Mouse (Mus musculus): ENCODE results near the gene Lasp1. TPM values are rescaled to one million over a fixed set of nuclear protein-coding genes. Genes with fewer than 3 reads are reported as not detected.

Gene Lasp1
- polyA plus RNA-seq, 1 experiment from 2014 or later, result 123 TPM

GRCm38 (mm10) chr11:97816176-97816575, 17.4 kb downstream of the Lasp1 start:
- Histone ChIP-seq H3K4me3 (ENCODE audit: low read depth, low read length) (no peak overlapping the region), H3K9ac (no peak overlapping the region), H3K27me3 (ENCODE audit: insufficient read depth, low read length) (no peaks in the 10 kb centered on the region), H3K9me3 (ENCODE audit: low read depth, low read length) (no peaks in the 10 kb centered on the region), H3K4me2 (no peak overlapping the region), H3K4me1 (ENCODE audit: insufficient read depth) (peaks cover 53% of the 10 kb centered on the region), H3K27ac (ENCODE audit: low read depth) (peak overlapping the region; percentile 20; the same call in 1 of the 2 replicates), H3K36me3 (ENCODE audit: insufficient read depth) (peaks cover 73% of the 10 kb centered on the region)
- ATAC-seq (ENCODE audit: insufficient read depth) (no peak), DNase-seq (no peak)
- 73% methylated on average over 5 of the region's 5 CpGs for WGBS
- TF ChIP-seq CTCF (IDR thresholded peaks at IDR 0.05; ENCODE audit: low read depth), result no peak

DNA sequence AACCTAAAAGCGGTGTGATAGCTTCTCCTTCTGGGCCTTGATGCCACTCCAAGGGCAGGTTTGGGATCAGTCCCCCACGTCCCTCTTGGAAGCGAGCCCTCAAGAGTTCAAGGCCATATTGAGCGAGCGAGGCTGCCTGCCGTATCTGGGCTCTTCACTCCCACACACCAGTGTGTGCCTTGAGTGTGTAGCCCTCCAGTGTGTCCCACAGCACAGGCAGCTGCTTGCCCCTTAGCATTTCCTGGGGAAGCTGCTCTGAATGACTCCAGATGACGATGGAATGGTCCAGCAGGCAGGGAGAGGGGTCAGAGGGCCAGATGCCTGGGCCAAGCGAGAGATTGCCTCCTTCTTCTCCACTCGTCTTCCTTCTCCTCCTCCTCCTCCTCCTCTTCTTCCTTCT, 18.1 kb downstream of the Lasp1 start:
- 41% methylated on average over 9 of the region's 9 CpGs for WGBS
- Histone ChIP-seq H3K36me3 (ENCODE audit: insufficient read depth) (peaks cover 75% of the 10 kb centered on the region), H3K9ac (no peak overlapping the region), H3K4me2 (no peak overlapping the region), H3K27me3 (ENCODE audit: insufficient read depth, low read length) (no peaks in the 10 kb centered on the region), H3K9me3 (ENCODE audit: low read depth, low read length) (no peaks in the 10 kb centered on the region), H3K27ac (ENCODE audit: low read depth) (peak overlapping the region; percentile 68; the same call in 1 of the 2 replicates), H3K4me3 (ENCODE audit: low read depth, low read length) (no peak overlapping the region), H3K4me1 (ENCODE audit: insufficient read depth) (peaks cover 46% of the 10 kb centered on the region)
- DNase-seq (no peak), ATAC-seq (ENCODE audit: insufficient read depth) (no peak)
- TF ChIP-seq CTCF (IDR thresholded peaks at IDR 0.05; ENCODE audit: low read depth), result no peak

DNA sequence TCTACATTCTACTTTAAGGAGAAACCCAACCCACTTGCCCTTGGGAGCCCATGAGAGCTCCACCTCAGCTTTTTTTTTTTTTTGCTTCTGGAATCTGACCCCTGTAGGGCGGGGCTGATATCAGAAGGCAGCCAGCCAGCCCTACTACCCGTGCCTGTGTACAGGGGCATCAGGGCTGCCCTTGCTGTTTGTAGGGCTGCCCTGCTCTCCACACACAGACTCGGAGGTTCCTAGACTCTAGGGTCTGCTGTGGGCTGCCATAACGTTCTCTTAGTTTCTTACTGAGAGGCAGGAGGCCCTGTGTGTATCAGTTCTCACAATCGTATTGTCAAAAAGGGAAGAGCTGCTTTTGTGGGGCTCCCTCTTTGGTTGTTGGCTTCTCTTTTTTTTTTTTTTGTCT, 18.6 kb downstream of the Lasp1 start:
- no peak for TF ChIP-seq CTCF (IDR thresholded peaks at IDR 0.05; ENCODE audit: low read depth)
- peaks cover 42% of the 10 kb centered on the region for H3K4me1 ChIP-seq (ENCODE audit: insufficient read depth)
- no peaks in the 10 kb centered on the region for H3K9me3 ChIP-seq (ENCODE audit: low read depth, low read length)
- H3K27me3 ChIP-seq (ENCODE audit: insufficient read depth, low read length), result no peaks in the 10 kb centered on the region
- ATAC-seq (ENCODE audit: insufficient read depth) (no peak), DNase-seq (peak; percentile 35)
- no peak overlapping the region for H3K4me3 ChIP-seq (ENCODE audit: low read depth, low read length)
- H3K9ac ChIP-seq, result no peak overlapping the region
- WGBS, result 35% methylated on average over 5 of the region's 5 CpGs
- no peak overlapping the region for H3K4me2 ChIP-seq
- H3K27ac ChIP-seq (ENCODE audit: low read depth), result peak overlapping the region; percentile 68
- H3K36me3 ChIP-seq (ENCODE audit: insufficient read depth), result peaks cover 77% of the 10 kb centered on the region

DNA sequence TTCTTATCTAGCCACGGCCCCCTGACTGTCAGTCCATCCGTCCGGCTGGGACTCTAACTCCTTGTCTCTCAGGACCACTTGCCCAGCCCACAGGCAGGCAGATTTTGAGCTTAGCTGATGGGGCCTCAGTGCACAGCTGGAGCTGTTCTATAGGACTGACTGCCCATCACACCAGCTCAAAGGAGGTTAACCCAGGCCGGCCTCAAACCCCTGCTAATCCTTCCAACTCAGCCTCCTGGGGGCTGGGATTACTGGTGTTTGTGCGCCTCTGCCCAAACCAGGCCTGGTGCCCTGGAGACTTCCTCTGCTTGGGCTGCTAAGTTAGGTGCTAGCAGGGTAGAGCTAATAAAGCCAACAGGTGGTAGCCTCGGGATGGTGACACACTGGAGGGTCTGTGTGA, 19.2 kb downstream of the Lasp1 start:
- WGBS, result 44% methylated on average over 6 of the region's 6 CpGs
- Histone ChIP-seq H3K9me3 (ENCODE audit: low read depth, low read length) (no peaks in the 10 kb centered on the region), H3K9ac (no peak overlapping the region)

GRCm38 (mm10) chr11:97818571-97818970, 19.8 kb downstream of the Lasp1 start:
- peak; percentile 76 for ATAC-seq (ENCODE audit: insufficient read depth)
- peaks cover 32% of the 10 kb centered on the region for H3K4me1 ChIP-seq (ENCODE audit: insufficient read depth)
- 12% methylated on average over 4 of the region's 4 CpGs for WGBS
- H3K4me3 ChIP-seq (ENCODE audit: low read depth, low read length), result no peak overlapping the region
- H3K9ac ChIP-seq, result no peak overlapping the region
- DNase-seq, result peak; percentile 82
- peaks cover 76% of the 10 kb centered on the region for H3K36me3 ChIP-seq (ENCODE audit: insufficient read depth)
- peak overlapping the region; percentile 68 for H3K27ac ChIP-seq (ENCODE audit: low read depth)
- peak overlapping the region; percentile 27; the same call in 1 of the 2 replicates for H3K4me2 ChIP-seq
- no peak for TF ChIP-seq CTCF (IDR thresholded peaks at IDR 0.05; ENCODE audit: low read depth)
- no peaks in the 10 kb centered on the region for H3K27me3 ChIP-seq (ENCODE audit: insufficient read depth, low read length)
- H3K9me3 ChIP-seq (ENCODE audit: low read depth, low read length), result no peaks in the 10 kb centered on the region

More for the DNA sequence above, 19.2 kb downstream of the Lasp1 start:
- no peaks in the 10 kb centered on the region for H3K27me3 ChIP-seq (ENCODE audit: insufficient read depth, low read length)
- H3K4me1 ChIP-seq (ENCODE audit: insufficient read depth), result peaks cover 37% of the 10 kb centered on the region
- no peak for TF ChIP-seq CTCF (IDR thresholded peaks at IDR 0.05; ENCODE audit: low read depth)
- peak overlapping the region; percentile 68; the same call in 1 of the 2 replicates for H3K27ac ChIP-seq (ENCODE audit: low read depth)
- peaks cover 77% of the 10 kb centered on the region for H3K36me3 ChIP-seq (ENCODE audit: insufficient read depth)
- no peak for ATAC-seq (ENCODE audit: insufficient read depth)
- H3K4me2 ChIP-seq, result no peak overlapping the region
- no peak overlapping the region for H3K4me3 ChIP-seq (ENCODE audit: low read depth, low read length)
- no peak for DNase-seq

DNA sequence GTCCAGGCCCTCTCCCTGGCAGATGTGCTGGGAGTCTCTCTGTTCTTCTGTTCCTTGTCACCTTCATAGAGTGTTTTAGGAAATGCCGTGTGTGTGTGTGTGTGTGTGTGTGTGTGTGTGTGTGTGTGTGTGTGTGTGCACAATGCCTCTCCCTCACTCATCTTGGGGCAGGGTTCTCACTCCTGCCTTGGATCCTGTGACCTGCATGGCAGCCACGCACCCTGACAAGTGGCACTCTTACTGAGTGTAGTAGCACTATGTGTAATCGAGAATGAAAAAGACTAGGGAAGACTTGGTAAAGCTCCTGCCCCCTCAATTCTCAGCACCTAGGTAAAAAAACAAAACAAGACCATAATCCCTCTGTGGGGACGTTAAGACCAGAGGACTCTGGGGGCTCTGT, 20.3 kb downstream of the Lasp1 start:
- Histone ChIP-seq H3K4me1 (ENCODE audit: insufficient read depth) (peaks cover 31% of the 10 kb centered on the region), H3K9me3 (ENCODE audit: low read depth, low read length) (no peaks in the 10 kb centered on the region), H3K27me3 (ENCODE audit: insufficient read depth, low read length) (no peaks in the 10 kb centered on the region), H3K4me2 (no peak overlapping the region; the same call in 1 of the 2 replicates), H3K36me3 (ENCODE audit: insufficient read depth) (peaks cover 75% of the 10 kb centered on the region), H3K4me3 (ENCODE audit: low read depth, low read length) (no peak overlapping the region), H3K27ac (ENCODE audit: low read depth) (peak overlapping the region; percentile 68), H3K9ac (no peak overlapping the region)
- WGBS, result 46% methylated on average over 4 of the region's 4 CpGs
- no peak for TF ChIP-seq CTCF (IDR thresholded peaks at IDR 0.05; ENCODE audit: low read depth)
- ATAC-seq (ENCODE audit: insufficient read depth), result no peak
- DNase-seq, result no peak

GRCm38 (mm10) chr11:97819923-97820322, 21.1 kb downstream of the Lasp1 start:
- DNase-seq, result no peak
- peaks cover 77% of the 10 kb centered on the region for H3K36me3 ChIP-seq (ENCODE audit: insufficient read depth)
- 76% methylated on average over 5 of the region's 5 CpGs for WGBS
- no peak overlapping the region for H3K4me3 ChIP-seq (ENCODE audit: low read depth, low read length)
- no peak for ATAC-seq (ENCODE audit: insufficient read depth)
- H3K9me3 ChIP-seq (ENCODE audit: low read depth, low read length), result no peaks in the 10 kb centered on the region
- H3K27ac ChIP-seq (ENCODE audit: low read depth), result no peak overlapping the region
- TF ChIP-seq CTCF (IDR thresholded peaks at IDR 0.05; ENCODE audit: low read depth), result no peak
- H3K4me2 ChIP-seq, result no peak overlapping the region
- no peaks in the 10 kb centered on the region for H3K27me3 ChIP-seq (ENCODE audit: insufficient read depth, low read length)
- peaks cover 31% of the 10 kb centered on the region for H3K4me1 ChIP-seq (ENCODE audit: insufficient read depth)
- H3K9ac ChIP-seq, result no peak overlapping the region

GRCm38 (mm10) chr11:97820840-97821239, 22.0 kb downstream of the Lasp1 start:
- H3K4me2 ChIP-seq, result no peak overlapping the region
- no peak for DNase-seq
- H3K9me3 ChIP-seq (ENCODE audit: low read depth, low read length), result no peaks in the 10 kb centered on the region
- H3K4me3 ChIP-seq (ENCODE audit: low read depth, low read length), result no peak overlapping the region
- H3K9ac ChIP-seq, result no peak overlapping the region
- peaks cover 29% of the 10 kb centered on the region for H3K4me1 ChIP-seq (ENCODE audit: insufficient read depth)
- TF ChIP-seq CTCF (IDR thresholded peaks at IDR 0.05; ENCODE audit: low read depth), result no peak
- no peak for ATAC-seq (ENCODE audit: insufficient read depth)
- peaks cover 77% of the 10 kb centered on the region for H3K36me3 ChIP-seq (ENCODE audit: insufficient read depth)
- H3K27me3 ChIP-seq (ENCODE audit: insufficient read depth, low read length), result no peaks in the 10 kb centered on the region
- 46% methylated on average over 4 of the region's 4 CpGs for WGBS
- no peak overlapping the region for H3K27ac ChIP-seq (ENCODE audit: low read depth)

Measured in lung, embryonic 14.5 days (tissue).